Mouse (Mus musculus) heart, postnatal 0 days (tissue): ENCODE measurements at regions not wholly inside any gene's neighbourhood (a gene's known extent, or its start where the extent isn't known, plus 50 kb on each side); places are given as distances from the start of the nearest gene placed in this dataset.

Experiments
- CTCF ChIP-seq: IDR thresholded peaks from 2 replicates; pipeline ENCODE4 v1.5.1; 2016; ENCODE audit warnings: antibody characterized with exemption, control low read depth, low read depth
- EP300 ChIP-seq: IDR thresholded peaks from 2 replicates; pipeline ENCODE4 v1.6.1; 2016; ENCODE audit warnings: antibody characterized with exemption, low read depth

DNA sequence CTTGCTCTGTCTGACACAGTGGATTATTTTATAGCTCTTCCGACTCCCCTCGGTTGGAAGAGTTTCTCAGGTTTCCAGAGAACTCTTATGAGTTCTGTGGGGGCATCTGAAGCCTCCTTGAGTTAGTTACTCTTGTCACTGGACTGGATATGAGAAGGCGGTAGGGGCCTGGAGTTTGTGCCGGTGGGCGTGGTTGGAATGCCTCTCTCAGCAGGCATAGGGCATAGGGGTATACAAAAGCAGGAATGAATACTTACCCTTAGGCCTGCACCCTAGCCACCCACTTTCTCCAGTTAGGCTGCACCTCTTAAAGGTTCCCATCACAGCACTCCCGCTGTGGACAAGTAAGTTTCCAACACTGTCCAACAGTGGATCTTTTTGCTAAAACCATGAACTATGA, 253.8 kb downstream of the Ankrd50 start:
- TF ChIP-seq EP300 (no peak), CTCF (no peak)
